Mouse (Mus musculus): ENCODE results near the gene Slc27a2.
"Not testable (repeated sequence)": the region's sequence is repeated elsewhere in the genome, so short reads cannot be mapped to it uniquely, and the experiment has no call there.

The Slc27a2 gene

DNA sequence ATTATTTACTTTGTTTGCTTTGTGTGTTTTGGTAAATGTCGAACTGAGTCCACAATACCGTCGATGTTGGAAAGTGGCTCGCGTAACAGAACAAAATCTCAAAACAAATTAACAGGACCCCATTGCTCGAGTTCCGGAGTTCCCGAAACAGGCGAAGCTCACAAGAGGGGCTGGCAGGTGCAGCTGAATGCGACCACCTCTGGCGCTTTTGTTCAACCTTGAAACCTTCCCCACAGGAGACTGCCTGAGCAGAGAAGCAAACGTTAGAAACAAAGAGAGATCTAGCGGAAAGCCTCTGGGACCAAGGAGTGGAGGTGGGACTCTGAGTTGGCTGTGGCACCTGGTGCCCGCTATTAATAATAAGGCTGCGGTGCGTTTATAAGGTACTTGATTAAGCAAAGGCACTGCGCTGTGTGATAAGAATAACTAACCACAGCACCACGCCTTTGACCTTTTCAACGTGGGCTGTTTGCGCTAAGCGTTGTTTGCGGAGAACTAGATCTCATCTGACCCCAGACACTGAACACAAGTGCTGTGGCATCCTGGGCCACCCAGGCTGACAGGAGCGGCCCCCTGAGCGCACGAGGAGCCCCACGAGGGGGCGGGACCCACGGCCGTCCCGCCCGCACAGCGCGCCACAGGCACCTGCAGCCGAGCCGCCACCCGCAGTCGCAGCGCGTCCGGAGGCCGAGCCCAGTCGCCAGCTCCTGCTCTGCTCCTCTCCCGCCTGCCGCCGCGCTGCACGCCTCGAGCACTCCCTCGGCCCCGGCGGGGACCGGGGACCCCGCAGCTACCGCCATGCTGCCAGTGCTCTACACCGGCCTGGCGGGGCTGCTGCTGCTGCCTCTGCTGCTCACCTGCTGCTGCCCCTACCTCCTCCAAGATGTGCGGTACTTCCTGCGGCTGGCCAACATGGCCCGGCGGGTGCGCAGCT lies at the start of gene Slc27a2:
Slc27a2 (plus strand) TSS at position 51 of the 934 bp plus-strand sequence.
- in situ Hi-C loops (cut with MboI, MseI), result no loop called here

GRCm38 (mm10) chr2:126505156-126505555 lies 47.1 kb upstream of the Slc27a2 start:
- in situ Hi-C loops (cut with MboI, MseI), result no loop called here

DNA sequence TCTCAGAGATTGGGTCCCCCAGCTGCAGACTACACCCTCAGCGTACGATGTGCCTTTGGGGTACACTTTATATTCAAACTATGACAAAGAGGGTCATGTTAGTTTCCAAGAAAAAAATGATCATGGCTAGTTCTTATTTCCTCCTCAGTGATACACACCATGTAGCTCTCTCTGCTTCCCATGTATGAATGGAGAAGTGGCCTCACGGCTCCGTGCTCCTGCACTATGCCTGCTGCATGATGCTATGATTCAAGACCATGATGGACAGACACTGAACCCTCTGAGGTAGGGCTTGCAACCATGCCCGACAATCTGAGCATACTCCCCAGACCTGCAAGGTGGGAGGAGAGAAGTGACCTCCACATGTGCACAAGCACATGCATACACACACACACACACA lies 44.7 kb upstream of the Slc27a2 start:
- in situ Hi-C loops (cut with MboI, MseI), result no loop called here

DNA sequence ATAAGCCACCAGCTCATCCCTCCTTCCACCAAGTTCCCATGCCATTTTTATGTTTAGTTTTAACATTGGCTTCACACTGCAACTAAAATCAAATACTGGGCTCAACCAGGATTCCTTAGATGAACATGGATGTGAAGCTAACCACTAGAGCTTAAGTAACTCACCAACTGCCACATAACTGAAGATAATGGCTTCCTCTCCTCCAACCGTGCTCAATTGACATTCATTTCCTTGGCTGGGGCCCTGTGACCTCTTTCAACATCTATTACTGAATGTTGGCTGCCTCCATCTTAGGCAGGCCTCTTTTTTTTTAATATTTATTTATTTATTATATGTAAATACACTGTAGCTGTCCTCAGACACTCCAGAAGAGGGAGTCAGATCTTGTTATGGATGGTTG lies 44.0 kb upstream of the Slc27a2 start:
- in situ Hi-C loops (cut with MboI, MseI), result no loop called here

- in situ Hi-C loops (cut with MboI, MseI), result no loop called here
Observed at GRCm38 (mm10) chr2:126515069-126515826, 37.0 kb upstream of the Slc27a2 start.

GRCm38 (mm10) chr2:126519872-126520581 lies 32.2 kb upstream of the Slc27a2 start:
- in situ Hi-C loops (cut with MboI, MseI), result no loop called here

DNA sequence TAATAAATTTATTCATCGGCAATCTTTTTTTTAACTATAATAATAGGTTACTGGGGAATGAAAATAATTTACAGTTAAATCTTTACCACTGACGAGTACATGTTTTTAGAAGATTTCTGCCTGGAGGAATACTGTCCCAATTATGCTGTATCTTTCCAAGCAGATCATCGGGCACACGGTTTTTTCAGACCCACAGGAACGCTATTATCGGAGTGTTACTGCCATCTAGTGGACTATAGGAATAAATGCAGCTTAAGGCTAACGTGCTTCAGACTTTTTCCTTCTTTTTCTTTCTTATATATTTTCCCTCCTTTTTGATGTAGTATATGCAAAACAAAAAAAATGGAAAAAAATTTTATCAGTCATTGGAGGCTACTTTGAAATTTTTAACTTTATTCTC lies 31.4 kb upstream of the Slc27a2 start:
- in situ Hi-C loops (cut with MboI, MseI), result no loop called here

GRCm38 (mm10) chr2:126521471-126521870 lies 30.7 kb upstream of the Slc27a2 start:
- in situ Hi-C loops (cut with MboI, MseI), result no loop called here

GRCm38 (mm10) chr2:126522056-126522455 lies 30.2 kb upstream of the Slc27a2 start:
- in situ Hi-C loops (cut with MboI, MseI), result no loop called here

GRCm38 (mm10) chr2:126523101-126523745 lies 29.0 kb upstream of the Slc27a2 start:
- in situ Hi-C loops (cut with MboI, MseI), result not testable (repeated sequence)

- in situ Hi-C loops (cut with MboI, MseI), result no loop called here
Observed at GRCm38 (mm10) chr2:126524271-126524670, 27.9 kb upstream of the Slc27a2 start.

DNA sequence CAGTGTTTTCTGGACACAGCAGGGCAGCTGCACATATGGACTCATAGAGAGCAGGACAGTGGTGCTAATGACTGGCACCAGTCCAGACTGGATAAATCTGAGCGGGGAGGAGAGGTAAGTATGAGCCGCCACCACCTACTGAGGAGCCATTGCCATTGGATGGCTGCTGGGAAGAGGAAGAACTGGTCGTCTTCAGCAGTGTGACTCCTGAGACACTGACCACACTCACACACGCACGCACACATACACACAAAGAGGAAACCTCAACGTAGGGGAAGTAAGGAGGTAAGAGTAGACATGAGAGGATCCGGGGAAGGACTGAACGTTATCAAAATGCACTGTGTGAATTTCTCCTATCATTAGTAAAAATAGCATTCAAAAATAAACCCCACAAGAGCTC lies 24.7 kb upstream of the Slc27a2 start:
- in situ Hi-C loops (cut with MboI, MseI), result no loop called here

- in situ Hi-C loops (cut with MboI, MseI), result loop anchor here (5.0 kb wide), 1 partner anchor 603 kb away; no protein-coding TSS in a partner anchor
Observed at GRCm38 (mm10) chr2:126530581-126530980, 21.6 kb upstream of the Slc27a2 start.

DNA sequence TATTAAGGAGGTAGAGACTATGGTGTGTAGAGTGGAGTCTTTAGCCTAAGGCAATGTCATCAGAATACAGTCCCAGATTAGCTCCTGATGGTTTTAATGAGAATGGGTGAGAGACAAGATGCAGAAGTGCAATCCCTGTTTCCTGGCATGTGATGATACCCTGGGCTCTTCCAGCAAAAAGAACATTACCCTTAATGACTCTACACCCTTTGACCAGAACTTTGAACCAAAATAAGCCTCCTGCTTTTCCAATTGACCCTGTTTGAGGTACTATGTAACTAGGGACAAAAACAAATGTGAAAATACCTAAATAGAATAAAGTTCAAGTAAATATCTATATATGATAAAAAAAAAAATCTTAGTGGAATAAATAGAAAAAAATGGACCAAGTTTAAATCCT lies 14.6 kb upstream of the Slc27a2 start:
- in situ Hi-C loops (cut with MboI, MseI), result no loop called here

DNA sequence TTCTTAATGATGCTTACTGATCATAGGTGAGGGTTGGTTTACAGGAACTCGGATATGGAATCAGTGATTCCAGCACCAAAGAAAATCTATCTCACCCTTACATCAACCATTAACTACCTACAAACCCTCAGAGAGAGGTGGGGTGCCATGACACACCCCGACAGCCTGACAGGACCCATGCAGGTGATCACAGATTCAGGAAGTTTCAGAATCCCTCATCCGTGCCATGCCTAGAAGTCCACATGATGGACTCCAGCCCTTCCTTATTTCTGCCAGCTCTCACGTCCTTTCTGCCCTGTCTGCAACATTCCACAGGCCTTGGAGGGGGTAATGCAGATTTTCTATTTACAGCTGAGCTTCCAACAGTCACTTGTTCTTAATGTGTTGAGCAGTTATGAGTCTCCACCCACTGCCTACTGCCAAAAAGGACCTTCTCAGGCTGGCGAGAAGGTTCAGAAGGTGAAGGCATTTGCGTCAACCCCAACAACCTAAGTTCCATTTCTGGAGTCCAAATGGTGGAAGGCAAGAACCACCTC lies 11.7 kb upstream of the Slc27a2 start:
- in situ Hi-C loops (cut with MboI, MseI), result no loop called here

DNA sequence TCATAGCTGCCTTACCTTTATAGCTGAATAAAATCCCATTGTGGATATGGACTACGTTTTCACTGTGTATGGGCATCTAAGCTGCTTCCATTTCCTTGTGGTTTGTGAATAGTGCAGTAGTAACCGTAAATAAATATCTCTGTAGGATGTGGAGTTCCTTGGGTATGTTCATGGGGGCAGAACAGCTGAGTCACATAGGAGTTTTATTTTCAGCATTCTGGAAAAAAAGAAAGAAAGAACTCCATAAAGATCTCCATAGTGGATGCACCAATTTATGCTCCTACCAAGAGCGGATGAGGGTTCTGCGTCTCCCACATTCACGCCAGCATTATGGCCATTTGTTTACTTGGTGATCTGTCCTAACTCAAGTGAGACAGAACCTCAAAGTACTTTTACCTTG lies 10.0 kb upstream of the Slc27a2 start:
- in situ Hi-C loops (cut with MboI, MseI), result no loop called here

- in situ Hi-C loops (cut with MboI, MseI), result no loop called here
Observed at GRCm38 (mm10) chr2:126545297-126545696, 6.9 kb upstream of the Slc27a2 start.

GRCm38 (mm10) chr2:126546392-126546791 lies 5.8 kb upstream of the Slc27a2 start:
- in situ Hi-C loops (cut with MboI, MseI), result no loop called here

GRCm38 (mm10) chr2:126549681-126550080 lies 2.5 kb upstream of the Slc27a2 start:
- in situ Hi-C loops (cut with MboI, MseI), result no loop called here

DNA sequence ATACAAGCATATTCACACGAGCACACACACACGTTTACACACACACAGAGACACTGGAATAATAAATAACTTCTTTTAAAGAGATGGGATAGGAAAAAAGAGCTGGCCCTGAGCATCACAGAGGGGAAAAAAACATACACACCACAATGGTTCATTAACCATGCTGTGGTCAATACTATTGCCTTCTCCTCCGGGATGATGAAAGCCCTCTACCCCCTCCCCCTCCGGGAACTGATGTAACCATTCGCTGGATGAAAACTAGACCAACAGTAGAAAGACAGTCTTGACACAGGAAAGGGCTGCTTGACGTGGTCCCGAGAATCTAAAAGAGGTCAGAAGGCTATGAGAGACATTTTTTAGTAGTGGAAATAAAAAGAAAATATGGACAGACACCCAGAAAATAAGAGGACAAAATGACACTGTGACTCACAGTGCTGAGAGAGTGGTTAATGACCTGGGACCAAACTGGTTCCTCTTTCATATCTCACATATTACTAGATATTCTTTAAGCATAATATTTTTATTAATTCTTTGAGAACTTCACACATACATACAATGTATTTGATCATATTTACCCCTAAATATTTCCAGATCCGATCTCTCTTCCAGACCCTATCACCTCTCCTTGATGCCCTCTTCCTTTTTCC lies 840 bp upstream of the Slc27a2 start:
- in situ Hi-C loops (cut with MboI, MseI), result no loop called here

DNA sequence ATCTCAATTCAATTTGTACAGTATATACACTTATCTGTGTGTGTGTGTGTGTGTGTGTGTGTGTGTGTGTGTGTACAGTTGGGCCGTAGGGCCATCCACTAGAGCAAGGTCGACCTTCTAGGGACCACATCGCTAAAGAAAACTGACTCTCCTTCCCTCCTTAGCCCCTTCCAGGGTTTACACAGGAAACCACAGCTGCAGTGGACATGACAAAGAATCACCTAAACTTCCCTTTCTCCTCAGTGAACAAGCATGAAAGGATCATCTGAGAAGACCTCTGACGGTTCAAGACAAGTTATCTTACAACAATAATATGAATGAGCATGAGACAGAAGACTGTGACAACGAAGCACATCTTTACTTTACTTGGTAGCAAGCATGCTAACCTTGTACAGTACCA lies 311 bp upstream of the Slc27a2 start:
- in situ Hi-C loops (cut with MboI, MseI), result no loop called here

All from T-helper 2 cell (primary cell).